8 mouse cellular contexts compared by ENCODE assay signal in the genomic region with DNA sequence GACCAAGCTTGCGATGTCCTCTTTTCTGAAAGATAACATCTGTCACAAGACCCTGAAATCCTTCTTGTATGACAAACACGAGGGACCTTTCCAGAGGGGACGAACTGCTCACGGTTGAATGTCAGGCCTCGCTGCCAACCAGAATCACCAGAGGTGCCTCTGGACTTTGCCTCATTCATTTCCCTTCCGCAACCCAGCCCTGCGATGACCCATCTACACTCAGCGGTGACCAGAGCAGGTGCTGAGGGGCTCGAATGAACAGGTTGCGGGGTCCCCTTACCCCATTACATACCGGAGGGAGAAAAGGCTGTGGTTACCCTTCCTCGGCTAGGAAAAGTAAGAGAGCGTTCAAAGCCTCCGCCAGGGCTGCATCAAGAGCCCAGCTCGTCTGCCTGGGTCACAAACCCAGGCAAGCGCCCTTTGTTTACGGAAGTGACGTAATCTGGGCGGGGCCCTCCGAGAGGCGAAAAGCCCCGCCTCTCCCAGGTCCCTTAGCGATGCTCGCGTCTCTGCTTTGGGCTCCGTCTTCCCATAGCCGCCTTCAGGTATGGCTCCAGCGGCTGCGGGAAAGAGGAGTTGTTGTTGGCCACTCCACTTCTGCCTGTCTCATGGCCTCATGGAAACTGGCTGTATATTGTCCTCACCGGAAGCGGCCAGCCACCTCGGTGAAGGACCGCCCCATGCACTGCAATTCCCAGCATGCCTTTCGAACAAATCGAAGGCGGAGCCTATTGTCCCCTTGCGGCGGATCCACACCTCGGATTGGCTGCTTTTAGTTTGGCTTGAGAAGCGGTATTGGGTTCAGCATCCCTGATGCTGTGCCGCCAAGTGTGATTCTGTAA. TPM values are rescaled to one million over a fixed set of nuclear protein-coding genes. Genes with fewer than 3 reads are reported as not detected.
DNase-seq lines count a peak whose midpoint lies in the region; ATAC-seq lines count a peak whose summit lies in the region.

TSS of gene Ccdc28a (minus strand) at position 439 of the 842 bp plus-strand sequence.

- H3K36me3 ChIP-seq in forebrain, embryonic 14.5 days (ENCODE audit: control insufficient read depth, insufficient read depth, low read length), result no peaks in the 10 kb centered on the region
- no peaks in the 10 kb centered on the region for H3K36me3 ChIP-seq in neural tube, embryonic 15.5 days

- peak within 1 kb of the TSS; percentile 71 for H3K4me2 ChIP-seq in forebrain, embryonic 14.5 days (ENCODE audit: low read length)
- H3K4me2 ChIP-seq in neural tube, embryonic 15.5 days, result peak within 1 kb of the TSS; percentile 80

- no peaks in the 10 kb centered on the region for H3K9me3 ChIP-seq in forebrain, embryonic 14.5 days (replicated peaks; ENCODE audit: control insufficient read depth, low read length)
- no peaks in the 10 kb centered on the region for H3K9me3 ChIP-seq in neural tube, embryonic 15.5 days (replicated peaks)

- DNase-seq in ES-CJ7 (ENCODE audit: low read depth, low spot score), result peak; percentile 97
- peak; percentile 94 for DNase-seq in cerebellum, adult 11 months
- DNase-seq in forebrain, embryonic 14.5 days (ENCODE audit: low spot score), result peak; percentile 99
- peak; percentile 92 to 97 for DNase-seq in heart, postnatal 14 days
- peak; percentile 96 for DNase-seq in layer of hippocampus, adult 11-12 months (ENCODE audit: low spot score)
- DNase-seq in lung, adult 18-20 months, result peak; percentile 94 to 95
- peak; percentile 92 for DNase-seq in testis, postnatal 14 days (ENCODE audit: low spot score)

- intact Hi-C loops in heart, postnatal 14 days (cut with DNase I), result loop anchor here (5.0 to 10.0 kb wide), 2 partner anchors 83 to 370 kb away; partner anchors contain the start of gene Nhsl1

- 0 out of 2 replicates have a peak within 1 kb of the TSS, but pooled peaks have one; percentile 34 for H3K27ac ChIP-seq in forebrain, embryonic 14.5 days (ENCODE audit: low read depth, low read length)
- H3K27ac ChIP-seq in neural tube, embryonic 15.5 days (replicated peaks), result peak within 1 kb of the TSS; percentile 89

- WGBS in forebrain, embryonic 14.5 days, result 2% methylated on average over 41 of the region's 41 CpGs
- under 1% methylated on average over 41 of the region's 41 CpGs for WGBS in neural tube, embryonic 15.5 days

- H3K4me1 ChIP-seq in forebrain, embryonic 14.5 days (ENCODE audit: control insufficient read depth, insufficient read depth, low read length), result 0 out of 2 replicates have a peak, but pooled peaks cover 3% of the 10 kb centered on the region
- peaks cover 8% of the 10 kb centered on the region for H3K4me1 ChIP-seq in neural tube, embryonic 15.5 days

- H3K9ac ChIP-seq in forebrain, embryonic 14.5 days (ENCODE audit: low read length), result peak within 1 kb of the TSS; percentile 69
- peak within 1 kb of the TSS; percentile 76 for H3K9ac ChIP-seq in neural tube, embryonic 15.5 days (replicated peaks)

- ATAC-seq in forebrain, embryonic 14.5 days, result peak; percentile 99
- peak; percentile 99 for ATAC-seq in neural tube, embryonic 15.5 days (ENCODE audit: low FRiP score)

- H3K27me3 ChIP-seq in forebrain, embryonic 14.5 days (replicated peaks; ENCODE audit: control insufficient read depth, insufficient read depth, low read length), result no peaks in the 10 kb centered on the region
- no peaks in the 10 kb centered on the region for H3K27me3 ChIP-seq in neural tube, embryonic 15.5 days (replicated peaks)

- peak within 1 kb of the TSS; percentile 68 for H3K4me3 ChIP-seq in forebrain, embryonic 14.5 days (ENCODE audit: low read depth, low read length)
- H3K4me3 ChIP-seq in neural tube, embryonic 15.5 days (replicated peaks), result peak within 1 kb of the TSS; percentile 72

RNA-seq across cellular contexts. Expression of gene Ccdc28a, which starts in this region (rescaled TPM):
- 8.9 and 10.3 TPM in 2 replicates for polyA plus RNA-seq in forebrain, embryonic 14.5 days (2014; fragmentation: Nextera tagmentation; extraction: Ambion mirVana)
- total RNA-seq in heart, postnatal 14 days (2021), result 10 to 100 TPM; 10.1 to 10.3 TPM
- 7.7 and 8.6 TPM in 2 replicates for polyA plus RNA-seq in neural tube, embryonic 15.5 days (2015; fragmentation: Nextera tagmentation; extraction: Ambion mirVana)

Comparison
In these comparisons a context has a peak if more than half of its experiments do, and no peak if none do; other contexts are left out.
1. Peak in every context shown above with its lines: DNase-seq, ATAC-seq, H3K4me3 ChIP-seq and H3K27ac ChIP-seq.